In the genomic region with DNA sequence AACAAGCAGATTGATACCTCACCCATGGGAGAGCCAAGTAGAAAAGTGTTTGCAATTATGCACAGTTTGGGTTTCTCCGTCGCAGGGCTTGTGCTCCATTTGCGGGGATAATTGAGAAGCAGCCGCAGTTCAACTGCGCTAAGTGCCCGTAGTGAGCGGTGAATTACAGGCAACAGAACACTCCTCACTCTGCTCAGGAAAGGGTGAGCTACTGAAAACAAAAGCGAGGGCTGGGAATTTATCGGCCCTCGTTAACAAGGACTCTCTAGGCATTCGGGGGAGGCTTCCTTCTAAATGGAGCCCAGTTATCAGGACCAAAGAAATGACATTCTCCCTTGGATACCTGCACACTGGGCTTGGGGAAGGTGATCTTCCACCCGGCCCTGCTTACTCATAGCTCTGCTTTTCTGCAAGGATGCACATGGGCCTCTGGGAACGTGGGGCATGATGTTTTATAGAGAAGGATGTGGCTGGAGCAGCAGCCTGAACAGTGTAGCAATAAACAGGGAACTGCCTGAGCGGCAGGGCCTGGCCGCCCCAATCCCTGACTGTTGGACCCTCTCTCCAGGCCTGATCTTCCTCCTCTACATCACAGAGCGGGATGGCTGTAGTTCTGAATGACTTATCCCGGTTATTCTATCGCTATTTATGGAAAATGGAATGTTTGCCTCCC, we compare ENCODE assay signal across 13 mouse cellular contexts.
DNase-seq lines count a peak whose midpoint lies in the region; ATAC-seq lines count a peak whose summit lies in the region.
"Had no signal": no experiment of that assay in that cellular context is flagged by ENCODE, and none has a peak within 500 bp of the region (broad histone marks: within the 10 kb centered on the region; RNA-seq: fewer than 3 reads in every experiment).

No protein-coding gene starts in this region.

- no peaks in the 10 kb centered on the region for H3K27me3 ChIP-seq in hindbrain, embryonic 13.5 days
- H3K27me3 ChIP-seq in hindbrain, embryonic 10.5 days (ENCODE audit: insufficient read depth, poor library complexity, severe bottlenecking): no peaks in the 10 kb centered on the region
- H3K27me3 ChIP-seq in neural tube, embryonic 11.5 days (ENCODE audit: control insufficient read depth, insufficient read depth, low read length): no peaks in the 10 kb centered on the region
- H3K27me3 ChIP-seq: heart, embryonic 15.5 days had no signal

- H3K36me3 ChIP-seq in hindbrain, embryonic 13.5 days: 0 out of 2 replicates have a peak, but pooled peaks cover 4% of the 10 kb centered on the region
- no peaks in the 10 kb centered on the region for H3K36me3 ChIP-seq in hindbrain, embryonic 10.5 days
- H3K36me3 ChIP-seq in neural tube, embryonic 11.5 days (ENCODE audit: control insufficient read depth, insufficient read depth, low read length): no peaks in the 10 kb centered on the region
- H3K36me3 ChIP-seq: heart, embryonic 15.5 days; limb, embryonic 12.5 days had no signal

- no peak overlapping the region for H3K4me2 ChIP-seq in hindbrain, embryonic 13.5 days
- no peak overlapping the region for H3K4me2 ChIP-seq in neural tube, embryonic 11.5 days (ENCODE audit: low read depth)
- H3K4me2 ChIP-seq: heart, embryonic 15.5 days; limb, embryonic 12.5 days had no signal

- no peak for DNase-seq in hindbrain, embryonic 10.5 days (ENCODE audit: low spot score)
- DNase-seq in neural tube, embryonic 11.5 days (ENCODE audit: low spot score): no peak
- no peak for DNase-seq in neural tube, embryonic 10.5 days (ENCODE audit: extremely low spot score, low spot score)
- peak; percentile 32 for DNase-seq in mesoderm, embryonic 11.5 days (ENCODE audit: low read depth, low spot score)
- no peak for DNase-seq in right cerebral cortex, postnatal 10 days (ENCODE audit: low spot score in 2 of 2)
- no peak for DNase-seq in right cerebral cortex, postnatal 4 days
- DNase-seq: cerebellum, postnatal 10 days; gastrocnemius, postnatal 36 days; liver, postnatal 0 days had no signal

- 57% methylated on average over 18 of the region's 18 CpGs for WGBS in hindbrain, embryonic 13.5 days
- WGBS in hindbrain, embryonic 10.5 days: 73% methylated on average over 18 of the region's 18 CpGs
- 32% methylated on average over 18 of the region's 18 CpGs for WGBS in neural tube, embryonic 11.5 days

- no peak overlapping the region for H3K9ac ChIP-seq in hindbrain, embryonic 13.5 days
- H3K9ac ChIP-seq in neural tube, embryonic 11.5 days (ENCODE audit: low read length): peak overlapping the region; percentile 3; the same call in 1 of the 2 replicates
- H3K9ac ChIP-seq: heart, embryonic 15.5 days; limb, embryonic 12.5 days; liver, postnatal 0 days had no signal

- H3K4me1 ChIP-seq in hindbrain, embryonic 13.5 days (replicated peaks): peaks cover 41% of the 10 kb centered on the region
- H3K4me1 ChIP-seq in hindbrain, embryonic 10.5 days (replicated peaks): peaks cover 5% of the 10 kb centered on the region; the same call in 1 of the 2 replicates
- peaks cover 17% of the 10 kb centered on the region; the same call in 1 of the 2 replicates for H3K4me1 ChIP-seq in neural tube, embryonic 11.5 days (ENCODE audit: control insufficient read depth, insufficient read depth, low read length)

- no peaks in the 10 kb centered on the region for H3K9me3 ChIP-seq in hindbrain, embryonic 13.5 days
- no peaks in the 10 kb centered on the region for H3K9me3 ChIP-seq in hindbrain, embryonic 10.5 days
- no peaks in the 10 kb centered on the region for H3K9me3 ChIP-seq in neural tube, embryonic 11.5 days (ENCODE audit: control insufficient read depth, low read length)
- H3K9me3 ChIP-seq: heart, embryonic 15.5 days; limb, embryonic 12.5 days had no signal

- peak overlapping the region; percentile 52 for H3K27ac ChIP-seq in hindbrain, embryonic 13.5 days
- no peak overlapping the region for H3K27ac ChIP-seq in hindbrain, embryonic 10.5 days
- H3K27ac ChIP-seq in neural tube, embryonic 11.5 days (ENCODE audit: low read depth, low read length): peak overlapping the region; percentile 53; the same call in 1 of the 2 replicates
- H3K27ac ChIP-seq: heart, embryonic 15.5 days; limb, embryonic 12.5 days had no signal

- no peak overlapping the region for H3K4me3 ChIP-seq in hindbrain, embryonic 13.5 days
- no peak overlapping the region for H3K4me3 ChIP-seq in hindbrain, embryonic 10.5 days
- no peak overlapping the region for H3K4me3 ChIP-seq in neural tube, embryonic 11.5 days (ENCODE audit: low read depth, low read length)
- H3K4me3 ChIP-seq: heart, embryonic 15.5 days; limb, embryonic 12.5 days had no signal

- ATAC-seq in hindbrain, embryonic 13.5 days (ENCODE audit: low FRiP score): no peak
- ATAC-seq in neural tube, embryonic 11.5 days (ENCODE audit: insufficient read depth, low FRiP score, low TSS enrichment): peak; percentile 45; the same call in 1 of the 2 replicates
- ATAC-seq in erythroid progenitor cell, adult 5-6 weeks (replicated peaks; ENCODE audit: low FRiP score, poor library complexity, severe bottlenecking): no peak
- ATAC-seq: liver, postnatal 0 days had no signal
